Mouse (Mus musculus): ENCODE measurements around the gene Trim21.

DNA sequence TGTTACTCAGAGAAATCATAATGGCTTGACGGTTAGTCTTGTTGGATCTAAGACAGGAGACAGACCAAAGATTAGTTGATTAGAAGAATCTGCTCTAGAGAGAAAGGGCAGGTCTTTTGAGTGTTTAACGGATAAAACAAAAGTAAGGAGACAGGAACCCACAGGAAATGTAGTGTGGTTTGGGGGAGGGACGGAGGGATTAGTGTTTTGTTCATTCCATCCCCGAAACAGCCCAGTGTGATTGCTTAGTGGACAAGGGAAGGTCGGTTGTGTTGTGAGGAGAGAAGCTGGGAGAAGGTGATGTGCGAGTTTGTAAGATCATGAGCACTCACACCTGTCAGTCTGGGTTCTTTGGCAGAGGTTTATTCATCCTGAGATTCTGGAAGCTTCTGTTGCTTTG lies 10.7 kb upstream of the Trim21 start:
- TF ChIP-seq POLR2A (IDR thresholded peaks at IDR 0.05; ENCODE audit: borderline replicate concordance, low read depth, low read length), result no peak
- no peak for TF ChIP-seq CTCF (IDR thresholded peaks at IDR 0.05; ENCODE audit: low read depth, low read length)
